Mouse (Mus musculus): ENCODE results near the gene Adgrv1. TPM values are rescaled to one million over a fixed set of nuclear protein-coding genes. Genes with fewer than 3 reads are reported as not detected.

The Adgrv1 gene
- total RNA-seq, 2 experiments from 2014 or later = 4.1 to 4.3 TPM

- DNase-seq (ENCODE audit: low spot score in 2 of 2) = no peak
Observed at GRCm38 (mm10) chr13:81351462-81352155, 281.3 kb downstream of the Adgrv1 start.

- DNase-seq (ENCODE audit: low spot score in 2 of 2) = no peak
Observed at GRCm38 (mm10) chr13:81347261-81347980, 285.5 kb downstream of the Adgrv1 start.

- no peak for DNase-seq (ENCODE audit: low spot score in 2 of 2)
Observed at GRCm38 (mm10) chr13:81342987-81343596, 289.9 kb downstream of the Adgrv1 start.

GRCm38 (mm10) chr13:81335241-81335640 lies 297.7 kb downstream of the Adgrv1 start:
- no peak for DNase-seq (ENCODE audit: low spot score in 2 of 2)

- DNase-seq (ENCODE audit: low spot score in 2 of 2) = no peak
Observed at GRCm38 (mm10) chr13:81332018-81332417, 300.9 kb downstream of the Adgrv1 start.

DNA sequence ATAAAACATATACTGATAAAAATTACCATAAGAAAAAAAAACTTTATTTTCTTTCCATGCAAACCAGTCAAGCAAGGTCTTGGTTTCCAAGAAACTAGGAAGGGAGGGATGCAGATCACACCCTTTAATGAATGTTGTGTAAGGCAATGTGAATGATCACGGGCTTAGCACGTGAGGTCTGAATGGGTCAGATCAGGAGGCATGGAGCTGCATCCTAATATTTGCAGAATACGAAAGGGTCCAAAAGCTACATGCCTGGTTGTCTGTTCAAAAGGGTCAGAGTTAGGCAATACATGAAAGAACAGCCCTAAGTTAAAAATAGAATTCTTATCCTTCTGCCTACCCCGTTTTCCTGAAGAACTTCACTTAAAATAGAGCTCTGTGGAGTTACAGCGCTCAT lies 303.2 kb downstream of the Adgrv1 start:
- DNase-seq (ENCODE audit: low spot score in 2 of 2) = no peak

- no peak for DNase-seq (ENCODE audit: low spot score in 2 of 2)
Observed at GRCm38 (mm10) chr13:81328181-81328580, 304.8 kb downstream of the Adgrv1 start.

DNA sequence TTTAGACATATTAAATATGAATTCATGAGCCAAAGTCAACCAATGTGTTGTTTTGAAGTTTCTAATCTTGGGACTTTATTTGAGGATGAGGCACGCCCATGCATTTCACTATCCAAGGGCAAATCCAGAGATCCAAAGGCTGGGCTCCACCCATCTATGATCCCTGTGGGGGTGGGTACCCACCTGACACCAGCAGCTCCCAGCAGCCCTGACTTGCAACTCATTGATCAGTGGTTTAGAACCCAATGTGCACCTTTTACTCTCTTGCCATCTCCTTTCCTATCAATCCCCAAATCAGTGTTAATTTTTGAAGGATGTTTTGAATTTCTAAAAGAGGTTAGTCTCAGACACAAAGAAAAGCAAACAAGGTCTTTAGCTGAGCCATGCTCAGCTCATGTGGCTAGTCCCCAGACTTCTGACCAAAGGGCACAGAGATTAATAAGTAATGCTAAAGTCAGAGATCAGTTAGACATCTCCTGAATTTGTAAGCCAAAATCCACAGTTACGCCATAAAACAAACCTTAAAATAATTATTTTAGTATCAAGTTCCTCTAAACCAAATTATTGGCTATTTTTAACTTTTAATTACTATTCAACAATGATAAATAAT lies 307.2 kb downstream of the Adgrv1 start:
- no peak for DNase-seq (ENCODE audit: low spot score in 2 of 2)

GRCm38 (mm10) chr13:81323546-81324316 lies 309.2 kb downstream of the Adgrv1 start:
- DNase-seq (ENCODE audit: low spot score in 2 of 2) = no peak

DNA sequence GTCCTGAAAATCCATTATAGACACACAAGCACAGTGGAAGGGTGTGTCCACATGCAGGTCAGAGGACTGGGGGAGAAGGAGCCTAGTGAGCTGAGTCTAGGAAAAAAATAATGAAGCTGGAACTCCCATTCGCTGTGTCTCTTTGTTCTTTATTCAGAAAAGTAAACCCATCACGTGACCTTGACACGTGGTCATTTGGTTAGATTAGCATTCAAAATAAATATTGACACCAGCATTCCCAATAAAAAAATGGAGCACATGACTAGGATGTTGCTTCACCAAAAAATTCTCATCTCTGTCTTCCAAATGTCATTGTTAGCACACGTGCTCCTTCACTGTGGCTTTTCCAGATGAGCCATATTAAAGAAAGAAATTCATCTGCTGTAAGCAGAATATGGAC lies 316.4 kb downstream of the Adgrv1 start:
- no peak for DNase-seq (ENCODE audit: low spot score in 2 of 2)

DNA sequence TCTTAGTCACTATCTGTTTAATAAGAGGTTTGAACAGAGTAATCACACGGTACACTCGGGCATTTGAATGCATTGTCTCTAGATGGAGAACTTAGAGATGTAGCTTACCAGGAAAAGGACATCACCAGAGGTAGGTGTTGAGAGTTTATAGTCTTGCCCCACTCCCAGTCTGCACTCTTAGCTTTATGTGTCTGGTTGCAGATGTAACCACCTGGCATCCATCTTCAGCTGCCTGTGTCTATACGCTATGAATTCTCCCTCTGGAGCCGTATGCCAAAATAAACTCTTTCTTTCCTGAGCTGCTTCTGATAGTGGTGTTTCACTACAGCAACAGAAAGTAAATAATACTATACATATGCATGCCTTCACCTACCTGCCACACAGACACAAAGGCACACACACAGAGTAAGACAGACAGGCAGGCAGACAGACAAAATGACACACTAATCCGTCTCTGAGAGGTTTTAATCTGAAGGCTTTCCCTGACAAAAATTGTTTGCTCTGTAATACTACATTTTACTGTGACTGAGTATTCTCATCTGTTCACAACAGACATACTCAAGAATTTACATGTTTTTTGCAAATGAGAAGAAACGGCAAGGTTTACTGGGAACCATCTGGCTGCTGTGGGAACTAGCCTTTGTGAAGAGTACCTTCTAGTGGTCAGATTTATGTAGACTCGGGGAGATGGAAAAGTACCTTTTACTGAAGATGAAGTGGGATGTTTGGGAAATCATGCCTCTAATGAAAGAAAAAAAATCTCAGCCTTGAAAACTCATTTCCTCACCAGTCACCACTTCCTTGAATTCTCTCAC lies 318.4 kb downstream of the Adgrv1 start:
- peak; percentile 3 to 52 for DNase-seq (ENCODE audit: low spot score in 2 of 2)

DNA sequence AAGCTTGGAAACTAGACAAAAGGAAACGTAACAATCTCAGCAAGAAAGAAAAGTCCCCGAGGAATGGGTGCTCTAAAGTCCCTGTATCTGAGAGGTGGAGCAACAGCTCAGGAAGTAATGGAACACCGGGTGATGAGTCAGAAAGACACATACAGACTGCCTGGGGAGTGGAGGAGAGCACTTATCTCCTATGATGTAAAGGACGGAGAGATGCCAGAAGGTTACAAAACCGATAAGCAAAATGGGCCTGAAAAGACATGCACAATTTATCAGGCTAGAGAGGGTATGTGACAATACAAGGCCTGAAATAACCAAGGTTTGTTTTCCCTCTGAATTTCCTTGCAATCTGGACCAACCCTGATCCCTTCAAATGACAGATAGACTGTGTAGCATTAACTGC lies 320.8 kb downstream of the Adgrv1 start:
- DNase-seq (ENCODE audit: low spot score in 2 of 2) = no peak

DNA sequence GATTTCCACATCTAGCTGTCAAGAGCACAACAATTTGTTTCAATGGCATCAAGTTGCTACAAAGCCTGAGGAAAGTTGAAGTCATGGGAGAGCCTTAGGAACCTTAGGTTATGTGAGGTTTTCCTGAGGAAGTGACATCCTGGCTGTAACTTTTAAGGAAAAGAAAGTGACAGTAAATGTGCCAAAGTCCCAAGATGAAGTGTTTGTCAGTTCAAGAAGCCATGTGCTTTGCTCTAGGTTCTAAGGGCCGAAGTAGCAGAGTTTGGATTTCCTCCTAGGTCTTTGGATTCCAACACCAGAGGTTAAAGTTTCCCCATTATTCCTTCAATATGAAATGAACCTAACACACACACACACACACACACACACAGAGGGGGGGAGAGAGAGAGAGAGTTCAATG lies 332.1 kb downstream of the Adgrv1 start:
- no peak for DNase-seq (ENCODE audit: low spot score in 2 of 2)

DNA sequence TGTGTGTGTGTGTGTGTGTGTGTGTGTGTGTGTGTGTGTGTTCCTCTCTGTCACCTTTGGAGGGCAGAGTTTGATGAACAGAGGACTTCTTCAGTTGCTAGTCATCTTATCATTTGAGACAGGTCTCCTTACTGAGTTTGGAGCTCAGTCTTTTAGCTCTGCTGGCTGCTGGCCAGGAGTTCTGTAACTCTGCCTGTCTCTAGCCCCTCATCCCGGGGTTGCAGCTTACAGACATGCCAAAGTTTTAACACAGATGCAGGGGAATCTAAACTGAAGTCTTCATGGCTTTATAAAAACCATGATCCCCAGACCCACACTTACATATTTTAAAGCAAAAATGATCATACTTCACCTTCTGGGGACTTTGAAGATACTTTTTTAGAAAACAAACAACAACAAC lies 338.8 kb downstream of the Adgrv1 start:
- no peak for DNase-seq (ENCODE audit: low spot score in 2 of 2)

DNA sequence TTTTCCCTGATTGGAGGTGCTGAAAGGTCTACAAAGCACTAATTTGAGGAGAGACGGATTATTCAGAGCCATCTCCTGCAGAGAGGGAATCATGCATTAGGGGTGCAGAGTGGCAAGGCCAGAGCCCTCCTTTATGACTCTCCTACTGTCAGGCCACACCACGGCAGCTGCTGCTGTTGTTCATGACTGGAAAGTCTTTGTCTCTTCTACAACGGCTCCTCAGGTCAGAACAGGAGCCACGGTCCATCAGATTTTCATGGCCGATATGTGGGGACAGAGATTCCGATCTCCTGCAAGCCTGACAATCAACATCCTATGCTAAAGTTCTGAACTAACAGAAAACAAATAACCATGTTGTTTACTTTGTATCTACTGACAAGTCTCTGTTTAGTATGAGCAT lies 350.8 kb downstream of the Adgrv1 start:
- DNase-seq (ENCODE audit: low spot score in 2 of 2) = no peak

GRCm38 (mm10) chr13:81280650-81281229 lies 352.2 kb downstream of the Adgrv1 start:
- no peak for DNase-seq (ENCODE audit: low spot score in 2 of 2)

- DNase-seq (ENCODE audit: low spot score in 2 of 2) = no peak
Observed at GRCm38 (mm10) chr13:81279351-81279736, 353.6 kb downstream of the Adgrv1 start.

DNA sequence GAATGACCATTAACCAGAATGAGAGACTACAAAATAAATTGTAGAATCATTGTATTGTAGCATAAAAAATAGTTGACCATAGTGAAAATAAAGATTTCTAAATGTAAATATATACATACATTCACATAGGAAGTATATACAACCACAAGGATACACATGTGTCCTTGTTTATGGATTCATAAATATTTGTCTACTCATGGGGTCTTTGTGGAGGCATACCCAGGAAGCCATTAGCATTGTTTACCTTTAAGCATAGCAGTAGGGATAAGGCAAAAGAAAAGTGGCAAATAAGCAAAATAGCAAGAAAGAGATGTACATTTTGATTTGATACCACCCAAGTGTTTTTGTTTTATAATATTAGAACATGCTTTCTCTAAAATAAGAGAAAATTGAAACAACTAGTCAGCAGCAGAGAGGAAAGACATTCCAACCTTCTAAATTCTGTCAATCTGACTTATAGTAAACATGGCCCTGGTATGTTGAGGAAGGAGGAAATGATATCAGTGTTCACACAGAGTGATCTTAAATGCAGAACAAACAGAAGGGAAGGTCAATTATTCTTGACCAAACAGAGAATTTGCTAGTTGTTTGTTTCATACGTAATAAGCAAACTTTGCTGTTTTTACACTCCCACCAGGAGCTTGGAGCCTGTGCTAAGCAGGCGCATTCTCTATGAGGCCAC lies 354.1 kb downstream of the Adgrv1 start:
- DNase-seq (ENCODE audit: low spot score in 2 of 2) = no peak

- no peak for DNase-seq (ENCODE audit: low spot score in 2 of 2)
Observed at GRCm38 (mm10) chr13:81273837-81274236, 359.1 kb downstream of the Adgrv1 start.

Measured in layer of hippocampus, postnatal 14 days (tissue).